Mouse (Mus musculus) neural tube, embryonic 13.5 days (tissue): ENCODE results near the gene Kazn. TPM values are rescaled to one million over a fixed set of nuclear protein-coding genes. Genes with fewer than 3 reads are reported as not detected.

Experiments
- ATAC-seq: fragments of 200-750 bp; cut with Nextera tagmentation; 2 replicates; pipeline ENCODE4 v1.8.0; 2017; ENCODE audit warnings: low read depth, mild to moderate bottlenecking, moderate TSS enrichment, moderate library complexity
- H3K27ac ChIP-seq: fragments of 300-500 bp; sonication (generic); replicated peaks from 2 replicates; pipeline ENCODE4 v1.5.1; 2015; ENCODE audit warnings: moderate library complexity, mild to moderate bottlenecking, inconsistent platforms
- H3K27me3 ChIP-seq: fragments of 300-500 bp; sonication (generic); 2 replicates; pipeline ENCODE4 v1.6.1; 2015; ENCODE audit warnings: mild to moderate bottlenecking, inconsistent platforms
- H3K36me3 ChIP-seq: fragments of 300-500 bp; sonication (generic); 2 replicates; pipeline ENCODE4 v1.6.1; 2015; ENCODE audit warnings: mild to moderate bottlenecking, inconsistent platforms
- H3K4me1 ChIP-seq: fragments of 300-500 bp; sonication (generic); replicated peaks from 2 replicates; pipeline ENCODE4 v1.6.1; 2015; ENCODE audit warnings: inconsistent platforms
- H3K4me2 ChIP-seq: fragments of 300-500 bp; sonication (generic); 2 replicates; pipeline ENCODE4 v1.6.1; 2015; ENCODE audit warnings: inconsistent platforms, mild to moderate bottlenecking, moderate library complexity
- H3K4me3 ChIP-seq: fragments of 300-500 bp; sonication (generic); 2 replicates; pipeline ENCODE4 v1.5.1; 2015; ENCODE audit warnings: mild to moderate bottlenecking, inconsistent platforms
- H3K9ac ChIP-seq: fragments of 300-500 bp; sonication (generic); 2 replicates; pipeline ENCODE4 v1.6.1; 2015; ENCODE audit warnings: moderate library complexity, mild to moderate bottlenecking, inconsistent platforms
- H3K9me3 ChIP-seq: fragments of 300-500 bp; sonication (generic); 2 replicates; pipeline ENCODE4 v1.6.1; 2016; ENCODE audit warnings: inconsistent platforms
- WGBS: fragments of 180-500 bp; shearing (Covaris S2); methylation state at CpG from one replicate; pipeline ENCODE4 v1.1.7; 2015; 5-methylcytosine and 5-hydroxymethylcytosine counted together
- polyA plus RNA-seq: library from polyadenylated mRNA; unstranded; fragments of >200 nt; fragmentation: Nextera tagmentation; extraction: Ambion mirVana; gene quantifications from 2 replicates; pipeline ENCODE4 v1.2.1, GENCODE M21; 2015

The Kazn gene
- polyA plus RNA-seq = 18.9 and 19.0 TPM in 2 replicates

- 3% methylated on average over 46 of the region's 46 CpGs for WGBS
- Histone ChIP-seq H3K36me3 (no peaks in the 10 kb centered on the region), H3K9ac (peak within 1 kb of the TSS; percentile 79), H3K9me3 (no peaks in the 10 kb centered on the region), H3K4me3 (peak within 1 kb of the TSS; percentile 61), H3K4me1 (peaks cover 37% of the 10 kb centered on the region), H3K27ac (0 out of 2 replicates have a peak within 1 kb of the TSS, but pooled peaks have one; percentile 14), H3K4me2 (peak within 1 kb of the TSS; percentile 97), H3K27me3 (peaks cover 11% of the 10 kb centered on the region)
- peak; percentile 76 for ATAC-seq
Measured at GRCm38 (mm10) chr4:142239240-142240126, at the start of gene Kazn. Gene Kazn, minus strand, starts transcription at chr4:142239401.

- Histone ChIP-seq H3K9me3 (no peaks in the 10 kb centered on the region), H3K4me2 (no peak overlapping the region), H3K4me1 (0 out of 2 replicates have a peak, but pooled peaks cover 7% of the 10 kb centered on the region), H3K27me3 (no peaks in the 10 kb centered on the region), H3K4me3 (no peak overlapping the region), H3K27ac (no peak overlapping the region), H3K36me3 (no peaks in the 10 kb centered on the region), H3K9ac (no peak overlapping the region)
- ATAC-seq = no peak
- 89% methylated on average over 2 of the region's 2 CpGs for WGBS
Measured at GRCm38 (mm10) chr4:142285471-142285870, 46.3 kb upstream of the Kazn start.

DNA sequence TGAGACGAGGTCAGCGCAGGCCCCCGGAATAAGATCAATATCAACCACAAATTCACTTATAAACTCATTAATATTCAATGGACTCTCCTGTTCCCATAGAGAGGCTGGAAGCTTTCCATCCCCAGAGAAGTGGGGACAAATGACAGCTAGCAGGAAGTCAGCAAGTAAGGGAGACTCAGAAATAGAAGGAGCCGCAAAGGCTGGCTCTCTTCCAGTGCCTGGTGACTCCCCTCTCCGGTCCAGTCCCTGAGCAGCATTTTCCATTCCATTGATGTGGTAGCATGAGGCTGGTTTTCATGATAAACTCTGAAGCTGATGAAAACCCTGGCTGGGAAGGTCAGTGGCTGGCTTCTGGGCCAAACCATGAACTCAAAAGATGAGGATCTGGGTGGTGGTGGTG is 44.7 kb upstream of the Kazn start:
- H3K9ac ChIP-seq = no peak overlapping the region
- no peak overlapping the region for H3K4me3 ChIP-seq
- no peak overlapping the region for H3K4me2 ChIP-seq
- H3K4me1 ChIP-seq = 0 out of 2 replicates have a peak, but pooled peaks cover 7% of the 10 kb centered on the region
- ATAC-seq = no peak
- H3K36me3 ChIP-seq = no peaks in the 10 kb centered on the region
- H3K9me3 ChIP-seq = no peaks in the 10 kb centered on the region
- 81% methylated on average over 5 of the region's 5 CpGs for WGBS
- no peak overlapping the region for H3K27ac ChIP-seq
- H3K27me3 ChIP-seq = no peaks in the 10 kb centered on the region

- no peaks in the 10 kb centered on the region for H3K27me3 ChIP-seq
- 0 out of 2 replicates have a peak, but pooled peaks cover 3% of the 10 kb centered on the region for H3K9me3 ChIP-seq
- ATAC-seq = no peak
- peaks cover 15% of the 10 kb centered on the region for H3K4me1 ChIP-seq
- no peak overlapping the region for H3K4me3 ChIP-seq
- WGBS = 92% methylated on average over 6 of the region's 6 CpGs
- H3K27ac ChIP-seq = peak overlapping the region; percentile 50; the same call in 1 of the 2 replicates
- no peaks in the 10 kb centered on the region for H3K36me3 ChIP-seq
- no peak overlapping the region for H3K9ac ChIP-seq
- H3K4me2 ChIP-seq = no peak overlapping the region
Measured at GRCm38 (mm10) chr4:142278197-142278575, 39.0 kb upstream of the Kazn start.

DNA sequence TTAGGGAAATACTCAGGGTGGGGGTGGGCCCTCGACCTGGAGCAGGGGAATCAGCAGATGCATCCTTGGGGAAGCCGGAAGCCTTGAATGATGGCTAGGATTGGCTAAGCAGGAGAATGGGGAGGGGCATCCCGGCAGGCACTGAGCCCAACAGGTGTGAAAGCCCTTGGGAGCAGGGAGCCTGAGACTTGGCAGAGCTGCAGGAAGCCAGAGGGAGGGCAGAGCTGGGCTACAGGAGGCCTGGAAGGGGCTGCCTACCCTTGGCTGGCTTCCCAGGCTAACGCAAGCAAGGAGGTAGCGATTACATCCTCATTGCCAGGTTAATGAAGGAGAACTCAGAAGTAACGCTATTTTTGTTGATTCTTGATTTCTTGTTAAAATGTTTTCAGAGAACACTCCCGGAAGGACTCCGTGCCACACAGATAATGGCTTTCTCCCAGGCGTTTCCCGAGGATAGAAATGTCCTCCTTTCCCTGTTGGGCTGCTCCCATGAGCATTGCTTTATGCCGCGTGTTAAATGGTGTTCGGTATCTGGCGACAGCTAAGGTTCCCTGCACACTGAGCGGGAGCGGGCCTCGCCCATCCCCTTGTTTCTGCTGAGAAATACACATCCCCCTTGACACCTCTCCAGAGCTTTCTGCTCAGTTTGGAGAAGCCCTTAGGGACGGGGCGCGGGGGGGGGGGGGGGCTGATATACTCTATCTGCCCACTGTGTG is 38.4 kb upstream of the Kazn start:
- Histone ChIP-seq H3K4me1 (peaks cover 15% of the 10 kb centered on the region), H3K36me3 (no peaks in the 10 kb centered on the region), H3K27me3 (no peaks in the 10 kb centered on the region), H3K4me3 (no peak overlapping the region), H3K9ac (no peak overlapping the region), H3K9me3 (0 out of 2 replicates have a peak, but pooled peaks cover 3% of the 10 kb centered on the region), H3K27ac (peak overlapping the region; percentile 50; the same call in 1 of the 2 replicates), H3K4me2 (peak overlapping the region; percentile 18; the same call in 1 of the 2 replicates)
- WGBS = 34% methylated on average over 20 of the region's 20 CpGs
- peak; percentile 46 for ATAC-seq

DNA sequence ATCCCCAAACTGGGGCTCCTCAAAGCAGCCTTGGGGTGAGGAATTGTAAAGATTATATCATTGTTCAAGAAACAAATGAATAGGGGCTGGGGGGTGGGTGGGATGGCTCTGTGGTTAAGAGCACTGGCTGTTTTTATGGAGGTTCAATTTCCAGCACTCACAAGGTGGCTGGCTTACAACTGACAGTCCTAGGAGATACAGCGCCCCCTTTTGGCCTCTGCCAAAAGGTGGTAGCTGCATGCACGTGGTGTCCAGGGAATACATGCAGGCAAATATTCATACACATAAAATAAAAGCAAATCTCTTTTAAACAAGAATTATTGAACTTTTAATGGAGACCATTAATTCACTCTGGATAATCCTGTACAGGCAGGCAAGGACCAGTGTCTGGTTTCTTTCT is 36.0 kb upstream of the Kazn start:
- H3K27me3 ChIP-seq = no peaks in the 10 kb centered on the region
- no peak for ATAC-seq
- no peak overlapping the region for H3K4me2 ChIP-seq
- H3K9me3 ChIP-seq = 0 out of 2 replicates have a peak, but pooled peaks cover 3% of the 10 kb centered on the region
- peak overlapping the region; percentile 72 for H3K27ac ChIP-seq
- H3K36me3 ChIP-seq = no peaks in the 10 kb centered on the region
- no peak overlapping the region for H3K4me3 ChIP-seq
- peaks cover 15% of the 10 kb centered on the region for H3K4me1 ChIP-seq
- no peak overlapping the region for H3K9ac ChIP-seq
- WGBS = 50% methylated on average over 2 of the region's 2 CpGs

DNA sequence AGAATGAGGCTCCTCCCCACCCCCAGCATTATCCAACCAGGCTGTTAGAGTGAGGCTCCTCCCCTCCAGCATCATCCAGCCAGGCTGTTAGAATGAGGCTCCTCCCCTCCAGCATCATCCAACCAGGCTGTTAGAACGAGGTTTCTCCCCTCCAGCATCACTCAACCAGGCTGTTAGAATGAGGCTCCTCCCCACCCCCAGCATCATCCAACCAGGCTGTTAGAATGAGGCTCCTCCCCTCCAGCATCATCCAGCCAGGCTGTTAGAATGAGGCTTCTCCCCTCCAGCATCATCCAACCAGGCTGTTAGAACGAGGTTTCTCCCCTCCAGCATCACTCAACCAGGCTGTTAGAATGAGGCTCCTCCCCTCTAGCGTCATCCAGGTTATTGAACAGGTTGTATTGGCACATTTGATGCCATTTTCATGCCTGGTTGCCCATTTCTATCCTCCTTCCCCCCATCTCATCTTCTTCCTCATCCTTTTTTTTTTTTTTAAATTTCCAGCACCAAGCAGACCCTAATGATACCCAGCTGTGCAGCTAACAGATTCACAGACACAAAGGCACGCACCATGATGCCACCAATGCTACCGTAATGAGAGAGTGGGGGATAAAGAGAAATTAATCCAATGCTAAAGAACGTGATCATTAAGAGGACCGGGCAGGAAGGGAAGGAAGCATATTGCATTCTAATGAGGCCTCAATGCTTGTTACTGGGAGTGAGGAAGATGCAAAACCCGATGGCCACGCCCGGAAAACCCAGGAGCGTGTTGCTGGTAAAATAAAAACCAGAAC is 35.4 kb upstream of the Kazn start:
- ATAC-seq = peak; percentile 17; the same call in 1 of the 2 replicates
- WGBS = 55% methylated on average over 11 of the region's 11 CpGs
- H3K9me3 ChIP-seq = 0 out of 2 replicates have a peak, but pooled peaks cover 3% of the 10 kb centered on the region
- H3K4me3 ChIP-seq = no peak overlapping the region
- peaks cover 15% of the 10 kb centered on the region for H3K4me1 ChIP-seq
- peak overlapping the region; percentile 72 for H3K27ac ChIP-seq
- no peak overlapping the region for H3K4me2 ChIP-seq
- no peaks in the 10 kb centered on the region for H3K36me3 ChIP-seq
- H3K9ac ChIP-seq = no peak overlapping the region
- no peaks in the 10 kb centered on the region for H3K27me3 ChIP-seq

DNA sequence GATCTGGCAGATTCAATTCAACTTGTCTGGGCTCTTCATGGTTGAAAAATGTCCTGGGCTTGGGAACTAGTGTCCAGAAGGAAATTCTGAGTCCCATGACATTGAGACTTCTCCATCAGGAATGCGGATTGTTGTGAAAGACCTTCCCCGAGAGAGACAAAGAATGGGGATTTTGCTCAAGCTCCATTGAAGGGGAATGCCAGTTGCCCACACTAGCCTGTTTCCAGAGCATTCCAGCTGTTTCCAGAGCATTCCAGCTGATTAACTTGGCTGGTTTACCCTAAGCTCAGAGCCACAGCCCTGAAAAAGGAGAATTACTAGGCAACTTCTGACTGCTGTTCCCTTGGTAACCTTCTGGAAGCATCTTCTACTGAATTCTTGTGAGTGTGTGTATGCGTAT is 32.3 kb upstream of the Kazn start:
- Histone ChIP-seq H3K9me3 (0 out of 2 replicates have a peak, but pooled peaks cover 9% of the 10 kb centered on the region), H3K9ac (no peak overlapping the region), H3K27ac (no peak overlapping the region), H3K27me3 (no peaks in the 10 kb centered on the region), H3K4me3 (no peak overlapping the region), H3K36me3 (no peaks in the 10 kb centered on the region), H3K4me2 (no peak overlapping the region), H3K4me1 (peaks cover 19% of the 10 kb centered on the region)
- ATAC-seq = no peak
- WGBS = 83% methylated on average over 3 of the region's 3 CpGs

DNA sequence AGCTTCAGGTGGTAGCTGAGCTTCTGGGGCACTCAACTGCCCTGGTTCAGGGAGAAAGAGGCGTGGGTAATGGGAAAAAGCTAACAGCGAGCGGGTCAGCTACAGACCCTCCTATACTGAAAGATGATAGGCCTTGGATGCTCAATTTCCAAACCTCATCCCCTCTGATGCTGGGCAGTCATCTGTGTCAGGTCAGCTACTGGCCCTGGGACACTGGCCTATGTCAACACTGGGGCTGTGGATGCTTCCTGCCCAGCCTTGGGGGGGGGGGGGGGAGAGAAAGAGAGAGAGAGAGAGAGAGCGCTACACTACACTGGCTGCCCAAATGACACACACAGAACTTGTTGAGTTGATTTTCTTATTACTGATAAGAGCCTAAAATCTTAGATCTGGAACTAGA is 28.6 kb upstream of the Kazn start:
- H3K4me1 ChIP-seq = peaks cover 19% of the 10 kb centered on the region
- WGBS = 38% methylated on average over 4 of the region's 4 CpGs
- H3K9ac ChIP-seq = 0 out of 2 replicates have a peak overlapping the region, but pooled peaks have one; percentile 8
- H3K9me3 ChIP-seq = 0 out of 2 replicates have a peak, but pooled peaks cover 6% of the 10 kb centered on the region
- no peaks in the 10 kb centered on the region for H3K27me3 ChIP-seq
- no peak overlapping the region for H3K4me2 ChIP-seq
- ATAC-seq = peak; percentile 58
- peak overlapping the region; percentile 74; the same call in 1 of the 2 replicates for H3K27ac ChIP-seq
- H3K4me3 ChIP-seq = no peak overlapping the region
- H3K36me3 ChIP-seq = no peaks in the 10 kb centered on the region

DNA sequence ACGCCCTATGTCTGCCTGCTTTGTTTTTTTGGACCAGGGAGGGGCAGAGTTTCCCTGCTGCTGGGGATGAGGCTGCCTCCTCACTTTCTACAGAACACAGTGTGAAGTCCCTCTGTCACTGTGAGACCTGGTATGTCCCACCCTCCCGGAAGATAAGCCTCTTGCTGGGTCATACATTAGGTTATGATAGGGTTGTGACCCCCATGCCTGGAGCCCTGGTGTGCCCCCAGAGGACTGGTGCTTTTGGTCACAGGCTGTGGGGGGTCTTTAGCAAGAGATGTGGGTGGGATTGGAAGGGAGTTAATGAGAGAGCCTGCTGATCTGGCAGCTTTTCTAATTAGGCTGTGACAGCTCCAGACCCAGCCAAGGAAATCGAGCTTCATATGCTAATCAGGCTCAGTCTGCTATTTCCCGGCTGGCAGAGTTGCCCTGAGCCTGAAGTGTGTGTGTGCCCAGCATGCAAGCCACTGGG is 28.2 kb upstream of the Kazn start:
- H3K4me2 ChIP-seq = no peak overlapping the region

DNA sequence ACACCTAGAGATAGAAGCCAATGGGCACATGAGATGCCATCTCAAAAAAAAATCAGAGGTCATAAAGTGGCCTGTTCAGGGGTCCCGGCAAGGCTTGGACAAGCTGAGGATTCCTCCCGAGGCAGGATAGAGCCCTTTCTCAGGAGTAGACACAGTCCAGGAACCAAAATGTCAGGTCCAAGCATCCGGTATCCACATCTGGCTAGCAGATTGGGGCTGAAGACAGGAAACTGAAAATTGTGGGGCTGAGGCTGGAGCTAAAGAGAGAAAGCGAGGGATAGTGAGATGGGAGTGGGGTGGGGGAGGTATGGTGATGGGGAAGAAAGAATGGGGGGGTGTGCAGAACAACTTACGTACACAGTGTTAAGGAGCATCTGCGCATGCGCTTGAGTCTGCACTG is 25.1 kb upstream of the Kazn start:
- Histone ChIP-seq H3K27ac (no peak overlapping the region), H3K27me3 (no peaks in the 10 kb centered on the region), H3K9me3 (0 out of 2 replicates have a peak, but pooled peaks cover 6% of the 10 kb centered on the region), H3K4me1 (peaks cover 24% of the 10 kb centered on the region), H3K4me3 (no peak overlapping the region), H3K9ac (no peak overlapping the region), H3K4me2 (no peak overlapping the region), H3K36me3 (no peaks in the 10 kb centered on the region)
- no peak for ATAC-seq
- 89% methylated on average over 7 of the region's 7 CpGs for WGBS

More for the DNA sequence above, 28.2 kb upstream of the Kazn start:
- Histone ChIP-seq H3K9me3 (0 out of 2 replicates have a peak, but pooled peaks cover 6% of the 10 kb centered on the region), H3K27ac (peak overlapping the region; percentile 74), H3K36me3 (no peaks in the 10 kb centered on the region), H3K4me1 (peaks cover 19% of the 10 kb centered on the region), H3K4me3 (no peak overlapping the region), H3K9ac (0 out of 2 replicates have a peak overlapping the region, but pooled peaks have one; percentile 8), H3K27me3 (no peaks in the 10 kb centered on the region)
- WGBS = 8% methylated on average over 4 of the region's 4 CpGs
- peak; percentile 84 for ATAC-seq
